Mouse (Mus musculus) lung, embryonic 14.5 days (tissue): ENCODE measurements around the gene Rnf166. TPM values are rescaled to one million over a fixed set of nuclear protein-coding genes. Genes with fewer than 3 reads are reported as not detected.
A peak's percentile ranks its signal among the peaks of the same experiment; 100 is the strongest.

Experiments
- ATAC-seq: fragments of 200-750 bp; cut with Nextera tagmentation; 2 replicates; pipeline ENCODE4 v1.8.0; 2017; ENCODE audit warnings: mild to moderate bottlenecking, moderate TSS enrichment, moderate library complexity; ENCODE audit not compliant: insufficient read depth
- DNase-seq: peaks from one replicate; pipeline ENCODE4 v3.0.0-alpha.2; 2015
- H3K27ac ChIP-seq: fragments of 300-500 bp; sonication (generic); 2 replicates; pipeline ENCODE4 v1.5.1; 2014; ENCODE audit warnings: low read depth, mild to moderate bottlenecking, moderate library complexity
- H3K27me3 ChIP-seq: fragments of 300-500 bp; sonication (generic); 2 replicates; pipeline ENCODE4 v1.6.1; 2014; ENCODE audit warnings: low read length, control low read depth; ENCODE audit not compliant: insufficient read depth
- H3K36me3 ChIP-seq: fragments of 300-500 bp; sonication (generic); 2 replicates; pipeline ENCODE4 v1.6.1; 2014; ENCODE audit warnings: control low read depth; ENCODE audit not compliant: insufficient read depth
- H3K4me1 ChIP-seq: fragments of 300-500 bp; sonication (generic); 2 replicates; pipeline ENCODE4 v1.6.1; 2014; ENCODE audit warnings: antibody characterized with exemption, control low read depth; ENCODE audit not compliant: insufficient read depth
- H3K4me2 ChIP-seq: fragments of 300-500 bp; sonication (generic); 2 replicates; pipeline ENCODE4 v1.6.1; 2014; ENCODE audit warnings: mild to moderate bottlenecking
- H3K4me3 ChIP-seq: fragments of 300-500 bp; sonication (generic); 2 replicates; pipeline ENCODE4 v1.5.1; 2014; ENCODE audit warnings: low read depth, low read length
- H3K9ac ChIP-seq: fragments of 300-500 bp; sonication (generic); 2 replicates; pipeline ENCODE4 v1.6.1; 2014
- H3K9me3 ChIP-seq: fragments of 300-500 bp; sonication (generic); 2 replicates; pipeline ENCODE4 v1.6.1; 2016; ENCODE audit warnings: low read depth, low read length, control low read depth
- CTCF ChIP-seq: IDR thresholded peaks from 2 replicates; pipeline ENCODE4 v1.5.1; 2016; ENCODE audit warnings: antibody characterized with exemption, low read depth
- WGBS: fragments of 180-500 bp; shearing (Covaris S2); extraction: QIAGEN DNeasy Blood & Tissue Kit; methylation state at CpG from one replicate; pipeline ENCODE4 v1.1.7; 2014; 5-methylcytosine and 5-hydroxymethylcytosine counted together
- polyA plus RNA-seq: library from polyadenylated mRNA; unstranded; fragments of >200 nt; fragmentation: Nextera tagmentation; extraction: Ambion mirVana; gene quantifications from 2 replicates; pipeline ENCODE4 v1.2.1, GENCODE M21; 2014

Gene Rnf166
- polyA plus RNA-seq, 1 experiment from 2014 or later = 37.2 TPM

DNA sequence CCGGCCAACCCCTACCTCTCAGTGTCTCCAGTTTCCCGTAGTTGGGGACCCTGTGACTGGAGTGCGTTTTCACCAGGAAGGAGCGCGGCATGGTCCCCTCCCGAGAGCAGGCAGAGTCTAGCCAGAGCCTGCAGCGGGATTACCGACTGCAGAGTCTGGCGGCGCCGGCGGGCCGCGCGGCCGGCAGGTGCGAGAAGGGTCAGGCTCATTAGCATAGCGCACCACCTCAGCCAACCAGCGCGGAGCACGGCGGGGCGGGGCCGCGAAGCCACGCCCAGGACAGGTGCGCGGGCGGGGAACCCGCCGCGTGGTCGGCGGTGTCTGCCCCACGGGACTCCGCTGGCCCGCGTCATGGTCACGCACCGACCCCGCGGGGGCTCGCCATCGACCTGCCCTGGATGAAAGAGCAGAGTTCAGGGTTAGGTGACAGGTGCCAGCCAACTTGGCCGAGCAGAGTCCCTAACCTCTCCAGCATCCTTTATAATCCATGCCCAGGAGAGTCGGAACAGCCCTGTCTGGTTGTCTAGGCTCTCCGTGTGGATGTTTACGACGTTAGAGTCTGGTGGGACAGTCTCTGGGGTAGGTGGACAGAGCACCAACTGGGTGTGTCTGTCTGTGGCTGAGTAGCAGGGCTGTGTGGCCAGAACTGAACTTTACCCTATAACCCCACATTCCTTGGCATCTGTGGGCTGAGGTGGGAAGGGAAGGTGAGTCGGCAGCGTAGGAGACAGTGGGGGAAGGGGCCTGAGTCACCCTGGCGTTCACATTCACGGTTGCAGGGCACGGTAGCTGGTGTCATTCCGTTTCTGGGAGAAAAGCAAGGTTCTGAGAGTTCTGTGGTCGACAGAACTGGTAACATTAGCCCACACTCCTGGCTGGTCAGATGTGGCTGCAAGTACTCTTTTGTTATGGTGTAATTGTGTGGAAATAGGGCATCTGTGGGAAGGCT lies 15.1 kb downstream of the Rnf166 start, which contains the start of gene Snai3:
TSS of gene Snai3 (minus strand) at position 210 of the 949 bp plus-strand sequence.
- H3K4me3 ChIP-seq = peak within 1 kb of the TSS; percentile 32
- H3K27ac ChIP-seq = 0 out of 2 replicates have a peak within 1 kb of the TSS, but pooled peaks have one; percentile 18
- H3K36me3 ChIP-seq = peaks cover 1% of the 10 kb centered on the region; the same call in 1 of the 2 replicates
- peaks cover 34% of the 10 kb centered on the region for H3K27me3 ChIP-seq
- ATAC-seq (peak; percentile 76), DNase-seq (peak; percentile 72)
- H3K9me3 ChIP-seq = no peaks in the 10 kb centered on the region
- no peak for TF ChIP-seq CTCF
- WGBS = 2% methylated on average over 56 of the region's 56 CpGs
- 0 out of 2 replicates have a peak, but pooled peaks cover 10% of the 10 kb centered on the region for H3K4me1 ChIP-seq
- peak within 1 kb of the TSS; percentile 32; the same call in 1 of the 2 replicates for H3K9ac ChIP-seq
- peak within 1 kb of the TSS; percentile 64 for H3K4me2 ChIP-seq

DNA sequence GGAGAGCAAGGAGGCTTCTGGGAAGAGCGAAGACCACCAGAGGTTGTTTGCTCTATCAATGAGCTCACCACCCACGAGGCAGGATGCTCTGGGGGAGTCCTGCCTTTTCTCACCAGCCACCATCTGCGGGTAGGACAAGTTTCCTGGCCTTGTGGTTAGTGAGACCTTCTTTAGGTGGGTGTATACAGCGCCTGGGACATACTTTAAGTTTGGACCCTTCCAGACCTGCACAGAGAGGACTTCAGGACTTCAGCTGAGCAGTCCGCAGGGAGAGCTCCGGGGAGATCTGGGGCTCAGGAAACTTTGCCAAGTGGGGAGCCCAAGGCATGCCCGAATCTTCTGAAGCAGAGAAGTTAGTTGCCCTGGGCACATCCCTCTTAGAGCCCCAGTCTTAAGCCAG lies 15.9 kb downstream of the Rnf166 start:
- no peak for TF ChIP-seq CTCF
- WGBS = 22% methylated on average over 7 of the region's 7 CpGs
- no peak for DNase-seq
- H3K4me1 ChIP-seq = 0 out of 2 replicates have a peak, but pooled peaks cover 10% of the 10 kb centered on the region
- H3K9me3 ChIP-seq = no peaks in the 10 kb centered on the region
- H3K27me3 ChIP-seq = peaks cover 34% of the 10 kb centered on the region
- H3K27ac ChIP-seq = 0 out of 2 replicates have a peak overlapping the region, but pooled peaks have one; percentile 2
- H3K36me3 ChIP-seq = no peaks in the 10 kb centered on the region
- H3K9ac ChIP-seq = peak overlapping the region; percentile 32; the same call in 1 of the 2 replicates
- peak overlapping the region; percentile 32 for H3K4me3 ChIP-seq
- H3K4me2 ChIP-seq = peak overlapping the region; percentile 64
- no peak for ATAC-seq

GRCm38 (mm10) chr8:122459218-122459900 lies 16.5 kb downstream of the Rnf166 start:
- Histone ChIP-seq H3K4me2 (peak overlapping the region; percentile 64; the same call in 1 of the 2 replicates), H3K9ac (no peak overlapping the region), H3K36me3 (no peaks in the 10 kb centered on the region), H3K4me1 (0 out of 2 replicates have a peak, but pooled peaks cover 10% of the 10 kb centered on the region), H3K27me3 (peaks cover 34% of the 10 kb centered on the region), H3K4me3 (no peak overlapping the region), H3K27ac (no peak overlapping the region), H3K9me3 (no peaks in the 10 kb centered on the region)
- peak; percentile 57 for TF ChIP-seq CTCF
- DNase-seq = no peak
- 50% methylated on average over 6 of the region's 6 CpGs for WGBS
- ATAC-seq = no peak

DNA sequence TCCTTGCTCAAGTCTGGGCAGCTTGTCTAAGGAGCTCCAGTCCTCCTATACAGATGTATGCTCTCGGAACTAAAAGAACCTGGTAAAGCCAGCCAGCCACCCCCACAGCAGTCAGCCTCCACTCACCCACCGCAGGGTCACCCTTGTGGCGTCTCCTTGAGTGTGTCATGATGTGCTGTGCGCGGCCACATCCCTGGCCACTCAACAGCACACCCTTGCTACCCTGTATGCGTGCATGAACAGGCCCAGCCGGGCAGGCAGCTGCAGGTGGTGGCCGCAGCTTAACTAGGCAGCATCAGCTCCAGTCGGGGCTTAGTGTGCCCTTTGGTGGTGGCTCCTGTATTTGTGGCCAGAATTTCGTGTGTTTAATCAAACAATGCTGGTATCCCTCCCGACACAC lies 18.7 kb downstream of the Rnf166 start:
- H3K36me3 ChIP-seq = no peaks in the 10 kb centered on the region
- DNase-seq = no peak
- ATAC-seq = no peak
- no peaks in the 10 kb centered on the region for H3K9me3 ChIP-seq
- H3K4me1 ChIP-seq = 0 out of 2 replicates have a peak, but pooled peaks cover 3% of the 10 kb centered on the region
- no peak for TF ChIP-seq CTCF
- WGBS = 55% methylated on average over 11 of the region's 11 CpGs
- peaks cover 34% of the 10 kb centered on the region for H3K27me3 ChIP-seq
- no peak overlapping the region for H3K9ac ChIP-seq
- H3K4me2 ChIP-seq = no peak overlapping the region
- H3K4me3 ChIP-seq = no peak overlapping the region
- H3K27ac ChIP-seq = no peak overlapping the region

DNA sequence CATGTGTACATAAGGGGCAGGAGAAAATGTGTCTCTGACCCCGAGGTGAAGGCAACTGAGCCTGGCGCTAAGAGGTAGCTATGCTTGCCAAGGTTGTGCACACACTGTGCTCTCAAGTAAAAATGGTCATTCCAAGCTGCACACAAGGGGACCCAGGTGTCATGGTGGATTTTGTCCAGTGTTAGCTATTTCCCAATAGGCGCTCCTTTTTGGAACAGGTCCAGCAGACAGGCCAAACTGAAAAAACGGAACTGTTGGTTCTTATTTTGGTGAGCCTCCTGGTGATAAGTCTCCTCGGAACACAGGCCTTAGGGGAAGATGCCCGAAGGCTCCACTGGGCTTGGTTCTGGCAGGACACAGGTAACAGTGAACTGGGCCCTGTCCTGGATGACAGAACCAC lies 21.5 kb downstream of the Rnf166 start:
- H3K9me3 ChIP-seq = no peaks in the 10 kb centered on the region
- no peak for ATAC-seq
- 82% methylated on average over 6 of the region's 6 CpGs for WGBS
- H3K36me3 ChIP-seq = no peaks in the 10 kb centered on the region
- no peak overlapping the region for H3K4me2 ChIP-seq
- no peak for DNase-seq
- no peak overlapping the region for H3K27ac ChIP-seq
- no peak overlapping the region for H3K9ac ChIP-seq
- no peak for TF ChIP-seq CTCF
- no peak overlapping the region for H3K4me3 ChIP-seq
- no peaks in the 10 kb centered on the region for H3K4me1 ChIP-seq
- H3K27me3 ChIP-seq = peaks cover 10% of the 10 kb centered on the region

- H3K4me2 ChIP-seq = no peak overlapping the region
- no peaks in the 10 kb centered on the region for H3K9me3 ChIP-seq
- TF ChIP-seq CTCF = no peak
- H3K27me3 ChIP-seq = no peaks in the 10 kb centered on the region
- H3K36me3 ChIP-seq = no peaks in the 10 kb centered on the region
- DNase-seq = no peak
- no peak overlapping the region for H3K4me3 ChIP-seq
- H3K27ac ChIP-seq = no peak overlapping the region
- no peak for ATAC-seq
- no peak overlapping the region for H3K9ac ChIP-seq
- no peaks in the 10 kb centered on the region for H3K4me1 ChIP-seq
- 79% methylated on average over 10 of the region's 10 CpGs for WGBS
These were observed 23.7 kb downstream of the Rnf166 start for GRCm38 (mm10) chr8:122452154-122452553.
